Comparison of ENCODE assay signal across 23 mouse cellular contexts in genomic region chr3:28457517-28457916, GRCm38 (mm10).
DNase-seq lines count a peak whose midpoint lies in the region; ATAC-seq and TF ChIP-seq lines count a peak whose summit lies in the region.
"Had no signal": no experiment of that assay in that cellular context is flagged by ENCODE, and none has a peak within 500 bp of the region (broad histone marks: within the 10 kb centered on the region; RNA-seq: fewer than 3 reads in every experiment).

No protein-coding gene starts in this region.

- no peak for TF ChIP-seq CTCF in forebrain, postnatal 0 days (IDR thresholded peaks at IDR 0.05; ENCODE audit: low read depth)
- TF ChIP-seq CTCF in hindbrain, postnatal 0 days (IDR thresholded peaks at IDR 0.05; ENCODE audit: low read depth), result no peak

- no peaks in the 10 kb centered on the region for H3K9me3 ChIP-seq in forebrain, postnatal 0 days (ENCODE audit: low read length)
- no peaks in the 10 kb centered on the region for H3K9me3 ChIP-seq in forebrain, embryonic 12.5 days
- H3K9me3 ChIP-seq in hindbrain, postnatal 0 days (ENCODE audit: low read length), result no peaks in the 10 kb centered on the region
- H3K9me3 ChIP-seq: embryonic facial prominence, embryonic 12.5 days; limb, embryonic 12.5 days; liver, embryonic 12.5 days; lung, embryonic 15.5 days; midbrain, embryonic 15.5 days; neural tube, embryonic 12.5 days had no signal

- no peak overlapping the region for H3K4me2 ChIP-seq in forebrain, postnatal 0 days (ENCODE audit: low read depth)
- H3K4me2 ChIP-seq in forebrain, embryonic 12.5 days, result no peak overlapping the region
- H3K4me2 ChIP-seq in hindbrain, postnatal 0 days (ENCODE audit: low read depth, low read length), result no peak overlapping the region
- H3K4me2 ChIP-seq: embryonic facial prominence, embryonic 12.5 days; limb, embryonic 12.5 days; liver, embryonic 12.5 days; lung, embryonic 15.5 days; midbrain, embryonic 15.5 days; neural tube, embryonic 12.5 days had no signal

- no peak overlapping the region for H3K4me3 ChIP-seq in forebrain, postnatal 0 days (ENCODE audit: low read depth, low read length)
- no peak overlapping the region for H3K4me3 ChIP-seq in forebrain, embryonic 12.5 days (replicated peaks)
- H3K4me3 ChIP-seq in hindbrain, postnatal 0 days (ENCODE audit: low read length), result no peak overlapping the region
- H3K4me3 ChIP-seq: embryonic facial prominence, embryonic 12.5 days; heart, adult 2 months; limb, embryonic 12.5 days; liver, embryonic 12.5 days; lung, embryonic 15.5 days; midbrain, embryonic 15.5 days; neural tube, embryonic 12.5 days had no signal

- no peak overlapping the region for H3K9ac ChIP-seq in forebrain, postnatal 0 days
- no peak overlapping the region for H3K9ac ChIP-seq in forebrain, embryonic 12.5 days
- H3K9ac ChIP-seq in hindbrain, postnatal 0 days (replicated peaks; ENCODE audit: low read length), result no peak overlapping the region
- H3K9ac ChIP-seq: embryonic facial prominence, embryonic 12.5 days; limb, embryonic 12.5 days; liver, embryonic 12.5 days; lung, embryonic 15.5 days; midbrain, embryonic 15.5 days; neural tube, embryonic 12.5 days had no signal

- peaks cover 2% of the 10 kb centered on the region; the same call in 1 of the 2 replicates for H3K4me1 ChIP-seq in forebrain, postnatal 0 days (ENCODE audit: insufficient read depth)
- H3K4me1 ChIP-seq in forebrain, embryonic 12.5 days, result no peaks in the 10 kb centered on the region
- H3K4me1 ChIP-seq in hindbrain, postnatal 0 days (ENCODE audit: insufficient read depth, low read length), result no peaks in the 10 kb centered on the region
- H3K4me1 ChIP-seq: embryonic facial prominence, embryonic 12.5 days; limb, embryonic 12.5 days; liver, embryonic 12.5 days; lung, embryonic 15.5 days; midbrain, embryonic 15.5 days; neural tube, embryonic 12.5 days had no signal

- 58% methylated on average over 2 of the region's 2 CpGs for WGBS in forebrain, postnatal 0 days
- WGBS in forebrain, embryonic 12.5 days, result 75% methylated on average over 2 of the region's 2 CpGs
- whole genome bisulfite sequencing in hindbrain, postnatal 0 days, result 77% methylated on average over 2 of the region's 2 CpGs

- H3K27me3 ChIP-seq in forebrain, postnatal 0 days (ENCODE audit: insufficient read depth, low read length), result no peaks in the 10 kb centered on the region
- no peaks in the 10 kb centered on the region for H3K27me3 ChIP-seq in forebrain, embryonic 12.5 days
- no peaks in the 10 kb centered on the region for H3K27me3 ChIP-seq in hindbrain, postnatal 0 days (ENCODE audit: insufficient read depth, low read length)
- H3K27me3 ChIP-seq: embryonic facial prominence, embryonic 12.5 days; limb, embryonic 12.5 days; liver, embryonic 12.5 days; lung, embryonic 15.5 days; midbrain, embryonic 15.5 days; neural tube, embryonic 12.5 days; Patski had no signal

- peak; percentile 69 for ATAC-seq in forebrain, postnatal 0 days
- no peak for ATAC-seq in forebrain, embryonic 12.5 days (ENCODE audit: low FRiP score)
- no peak for ATAC-seq in hindbrain, postnatal 0 days
- ATAC-seq: intestine, postnatal 0 days; liver, embryonic 12.5 days; Patski had no signal

- no peaks in the 10 kb centered on the region for H3K36me3 ChIP-seq in forebrain, postnatal 0 days (ENCODE audit: insufficient read depth)
- H3K36me3 ChIP-seq in forebrain, embryonic 12.5 days (replicated peaks), result no peaks in the 10 kb centered on the region
- no peaks in the 10 kb centered on the region for H3K36me3 ChIP-seq in hindbrain, postnatal 0 days (ENCODE audit: insufficient read depth, low read length)
- H3K36me3 ChIP-seq: embryonic facial prominence, embryonic 12.5 days; limb, embryonic 12.5 days; liver, embryonic 12.5 days; lung, embryonic 15.5 days; midbrain, embryonic 15.5 days; neural tube, embryonic 12.5 days had no signal

- no peak overlapping the region for H3K27ac ChIP-seq in forebrain, postnatal 0 days (ENCODE audit: low read depth, low read length)
- H3K27ac ChIP-seq in forebrain, embryonic 12.5 days, result no peak overlapping the region
- no peak overlapping the region; the same call in 1 of the 2 replicates for H3K27ac ChIP-seq in hindbrain, postnatal 0 days
- H3K27ac ChIP-seq: embryonic facial prominence, embryonic 12.5 days; heart, adult 2 months; limb, embryonic 12.5 days; liver, embryonic 12.5 days; lung, embryonic 15.5 days; neural tube, embryonic 12.5 days had no signal

- peak; percentile 61 for DNase-seq in forebrain, postnatal 0 days
- DNase-seq in heart, adult 9 months (ENCODE audit: low spot score in 2 of 2), result peak; percentile 23 to 47
- DNase-seq in heart, postnatal 4 days, result no peak
- DNase-seq in adipocyte (ENCODE audit: low spot score), result peak; percentile 76
- peak; percentile 14 for DNase-seq in lung, postnatal 14 days
- no peak for DNase-seq in retina, embryonic 14.5 days (ENCODE audit: low spot score)
- DNase-seq in hindbrain, postnatal 0 days (ENCODE audit: low spot score), result no peak
- DNase-seq: adrenal gland, adult 2 months; gastrocnemius, postnatal 10 days; kidney, postnatal 25 days; retina, postnatal 1 day; right cerebral cortex, postnatal 25 days; thymus, postnatal 25 days had no signal

Comparison
In these comparisons a context has a peak if more than half of its experiments do, and no peak if none do; other contexts are left out.
1. DNase-seq: peak in forebrain, postnatal 0 days (single experiment), heart, adult 9 months (2 of 2), adipocyte (single experiment) and lung, postnatal 14 days (single experiment); none in heart, postnatal 4 days (single experiment), retina, embryonic 14.5 days (single experiment) and hindbrain, postnatal 0 days (single experiment).